Mouse (Mus musculus): Measurements from ENCODE around the gene Tbp.

Gene Tbp

DNA sequence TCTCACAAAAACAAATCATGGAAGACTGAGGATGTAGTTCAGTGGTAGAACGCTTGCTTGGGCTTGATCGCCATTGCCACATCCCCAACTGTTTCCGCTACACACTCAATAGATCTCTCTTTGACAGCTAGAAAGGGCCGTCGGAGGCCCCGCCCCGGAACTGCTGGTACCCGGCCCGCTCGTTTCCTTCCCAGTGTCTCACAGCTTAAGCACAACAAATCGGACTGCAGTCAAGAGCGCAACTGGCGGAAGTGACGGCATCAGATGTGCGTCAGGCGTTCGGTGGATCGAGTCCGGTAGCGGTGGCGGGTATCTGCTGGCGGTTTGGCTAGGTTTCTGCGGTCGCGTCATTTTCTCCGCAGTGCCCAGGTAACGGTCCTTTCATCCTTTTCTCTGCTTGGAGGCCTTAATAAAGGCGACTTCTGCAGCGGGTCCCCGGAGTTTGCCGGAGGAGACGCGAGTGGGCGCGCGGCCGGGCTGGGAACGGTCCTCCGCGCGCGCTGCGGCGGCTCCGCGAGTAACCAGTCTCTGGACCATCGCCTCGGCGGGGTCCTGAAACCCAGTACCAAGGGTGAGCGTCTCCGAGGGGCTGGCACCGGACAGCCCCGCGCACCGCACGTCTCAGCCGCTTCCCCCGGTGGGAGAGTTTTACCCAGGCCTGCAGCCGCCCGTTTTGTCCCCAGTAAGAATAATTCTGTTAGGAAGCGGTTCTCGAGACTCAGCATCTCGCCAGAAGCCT is at the start of gene Tbp, which contains the start of gene Psmb1:
Gene Tbp (plus strand): TSS at position 233 of the 739 bp plus-strand sequence.
Gene Psmb1 (minus strand): TSS at position 96 of the 739 bp plus-strand sequence.
- DNase-seq (ENCODE audit: low read depth, low spot score): peak; percentile 98

- DNase-seq (ENCODE audit: low read depth, low spot score): no peak
Measured at GRCm38 (mm10) chr17:15455203-15455602, 44.5 kb upstream of the Tbp start.

DNA sequence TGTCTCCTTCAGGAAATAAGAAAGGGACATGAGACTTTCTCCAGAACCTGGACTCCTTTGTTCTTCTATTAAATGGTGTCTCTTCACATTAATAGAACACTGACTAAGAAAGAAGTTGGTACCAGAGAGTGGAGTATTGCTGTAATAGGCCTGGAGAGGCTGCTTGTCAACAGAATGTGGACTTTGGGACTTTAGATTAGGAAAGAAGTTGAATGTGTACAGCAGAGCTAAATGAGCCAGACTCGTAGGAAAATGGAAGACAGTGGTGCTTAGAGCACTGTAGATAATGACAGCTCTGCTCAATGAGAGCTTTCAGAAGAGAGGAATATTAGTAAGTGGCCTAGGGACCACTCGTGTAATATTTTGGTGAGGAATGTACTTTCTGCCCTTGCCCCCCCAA is 43.1 kb upstream of the Tbp start:
- DNase-seq (ENCODE audit: low read depth, low spot score): no peak

DNA sequence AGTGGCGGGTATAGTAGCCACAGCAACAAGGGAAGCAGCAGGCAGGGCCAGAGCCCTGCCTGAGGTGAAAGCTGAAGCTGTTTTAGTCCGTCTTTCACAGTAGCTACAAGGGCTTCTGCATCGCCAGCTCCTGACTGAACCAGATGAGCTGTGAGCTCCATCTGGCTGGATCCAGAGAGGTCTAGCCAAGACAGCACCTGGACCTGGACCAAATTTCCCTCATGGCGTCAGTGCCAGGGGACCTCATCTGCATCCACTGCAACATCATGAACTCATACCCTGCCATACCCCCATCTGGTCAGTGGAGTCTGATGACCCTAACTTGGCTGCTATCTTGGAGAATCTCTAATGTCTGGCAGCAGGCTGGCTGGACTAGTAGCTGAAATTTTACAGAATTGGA is 39.9 kb upstream of the Tbp start:
- no peak for DNase-seq (ENCODE audit: low read depth, low spot score)

DNA sequence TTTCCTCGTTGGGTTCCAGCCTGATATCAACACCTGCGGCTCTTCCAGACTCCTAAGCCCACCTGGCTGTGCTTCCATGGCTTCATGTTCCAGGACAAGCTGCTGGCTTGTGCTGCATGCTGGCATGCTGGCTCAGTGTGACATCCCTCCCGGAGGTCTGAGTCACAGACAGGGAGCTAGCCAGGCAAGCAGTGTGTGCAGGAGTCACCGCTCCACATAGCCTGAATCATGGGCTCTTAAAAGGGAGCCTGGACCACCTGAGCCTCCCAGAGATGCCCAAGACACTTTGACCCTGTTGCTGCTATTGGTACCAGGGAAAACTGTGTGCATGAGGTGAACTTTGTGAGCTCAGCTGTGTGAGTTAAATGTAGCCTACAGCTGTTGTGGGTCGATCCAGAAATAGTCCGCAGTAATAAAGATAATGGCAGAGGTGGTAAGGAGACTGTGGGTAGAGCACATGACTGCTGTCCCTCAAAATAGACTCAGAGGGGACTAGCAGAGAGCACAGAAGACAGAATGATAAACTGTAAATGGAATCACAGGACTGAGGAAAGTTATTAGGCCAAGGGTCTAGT is 37.7 kb upstream of the Tbp start:
- DNase-seq (ENCODE audit: low read depth, low spot score): no peak

- peak; percentile 66 for DNase-seq (ENCODE audit: low read depth, low spot score)
Measured at GRCm38 (mm10) chr17:15467669-15468068, 32.0 kb upstream of the Tbp start.

DNA sequence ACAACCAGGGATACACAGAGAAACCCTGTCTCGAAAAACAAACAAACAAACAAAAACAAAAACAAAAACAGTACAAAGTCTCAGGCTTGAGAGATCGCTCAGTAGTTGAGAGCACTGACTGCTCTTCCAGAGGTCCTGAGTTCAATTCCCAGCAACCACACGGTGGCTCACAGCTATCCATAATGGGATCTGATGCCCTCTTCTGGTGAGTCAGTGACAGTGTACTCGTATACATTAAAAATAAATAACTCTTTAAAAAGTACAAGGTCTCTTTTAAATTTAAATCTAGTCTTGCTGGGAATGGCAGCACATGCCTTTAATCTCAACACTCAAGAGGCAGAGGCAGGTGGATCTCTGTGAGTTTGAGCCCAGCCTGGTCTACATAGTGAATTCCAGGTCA is 27.0 kb upstream of the Tbp start:
- no peak for DNase-seq (ENCODE audit: low read depth, low spot score)

GRCm38 (mm10) chr17:15490542-15490941 is 9.1 kb upstream of the Tbp start:
- no peak for DNase-seq (ENCODE audit: low read depth, low spot score)

GRCm38 (mm10) chr17:15497882-15498752 is 1.6 kb upstream of the Tbp start:
- DNase-seq (ENCODE audit: low read depth, low spot score): peak; percentile 93

- DNase-seq (ENCODE audit: low read depth, low spot score): peak; percentile 23
Measured at GRCm38 (mm10) chr17:15498753-15499113, 955 bp upstream of the Tbp start.

GRCm38 (mm10) chr17:15510694-15511093 is 11.0 kb downstream of the Tbp start:
- DNase-seq (ENCODE audit: low read depth, low spot score): no peak

- no peak for DNase-seq (ENCODE audit: low read depth, low spot score)
Measured at GRCm38 (mm10) chr17:15517776-15518175, 18.1 kb downstream of the Tbp start.

DNA sequence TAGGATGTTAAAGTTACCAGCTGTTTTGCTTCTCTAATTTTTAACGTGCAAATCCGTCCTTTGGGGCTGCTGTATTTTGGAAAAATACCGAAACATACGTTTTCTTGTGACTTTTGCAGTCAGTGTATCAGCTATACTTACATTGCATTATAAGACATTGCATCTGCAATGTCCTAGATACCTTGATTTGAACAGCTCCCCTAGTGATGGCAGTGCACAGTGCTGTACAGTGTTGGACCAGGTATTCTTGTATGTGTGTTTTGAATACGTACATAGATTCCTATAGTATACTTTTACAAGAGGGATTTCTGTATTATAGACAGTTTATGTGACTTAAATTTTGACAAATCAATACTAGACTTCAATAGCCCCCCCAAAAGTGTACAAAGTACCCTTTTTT is 18.5 kb downstream of the Tbp start:
- DNase-seq (ENCODE audit: low read depth, low spot score): no peak

GRCm38 (mm10) chr17:15518766-15519165 is 19.1 kb downstream of the Tbp start:
- DNase-seq (ENCODE audit: low read depth, low spot score): peak; percentile 33

- DNase-seq (ENCODE audit: low read depth, low spot score): no peak
Measured at GRCm38 (mm10) chr17:15526304-15526703, 26.6 kb downstream of the Tbp start.

DNA sequence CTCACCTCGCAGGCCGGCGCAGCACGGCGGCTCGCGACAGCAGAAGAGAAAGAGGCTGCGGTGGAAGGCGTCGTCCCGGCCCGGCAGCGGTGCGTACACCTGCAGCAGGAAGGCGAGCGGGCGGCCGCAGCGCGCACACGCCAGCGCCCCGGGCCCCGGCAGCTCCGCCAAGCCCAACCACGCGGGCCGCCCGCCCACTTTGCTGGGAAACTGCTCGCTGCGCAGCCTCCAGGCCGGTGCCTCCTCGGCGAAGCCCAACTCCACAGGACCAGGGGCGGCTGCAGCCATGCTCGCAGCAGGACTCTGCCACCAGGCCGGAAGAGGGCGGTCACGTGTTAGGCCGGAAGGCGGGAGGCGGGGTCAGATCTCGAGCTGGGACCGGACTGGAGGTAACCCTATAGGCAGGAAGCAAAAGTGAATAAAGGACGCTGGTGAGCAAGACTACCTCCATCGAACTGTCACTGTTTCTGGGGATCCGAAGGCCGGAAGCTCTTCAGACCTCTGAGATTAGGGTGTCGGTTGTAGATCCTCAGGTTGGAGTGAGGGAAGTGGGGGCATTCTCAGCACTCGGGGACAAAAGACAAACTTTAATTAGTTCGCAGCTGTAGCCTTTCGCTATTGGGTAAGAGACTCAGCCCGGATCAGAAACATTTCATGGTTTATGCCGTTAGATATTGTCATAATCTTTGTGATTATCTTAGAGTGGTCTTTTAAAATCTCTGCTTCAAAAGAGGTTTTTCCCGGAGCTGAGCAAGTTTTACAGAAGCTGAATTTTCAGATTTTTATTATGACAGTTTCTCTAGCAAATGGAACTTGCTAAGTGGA is 27.5 kb downstream of the Tbp start, which contains the start of gene Pdcd2:
Gene Pdcd2 (minus strand): TSS at position 316 of the 825 bp plus-strand sequence.
- DNase-seq (ENCODE audit: low read depth, low spot score): peak; percentile 94

DNA sequence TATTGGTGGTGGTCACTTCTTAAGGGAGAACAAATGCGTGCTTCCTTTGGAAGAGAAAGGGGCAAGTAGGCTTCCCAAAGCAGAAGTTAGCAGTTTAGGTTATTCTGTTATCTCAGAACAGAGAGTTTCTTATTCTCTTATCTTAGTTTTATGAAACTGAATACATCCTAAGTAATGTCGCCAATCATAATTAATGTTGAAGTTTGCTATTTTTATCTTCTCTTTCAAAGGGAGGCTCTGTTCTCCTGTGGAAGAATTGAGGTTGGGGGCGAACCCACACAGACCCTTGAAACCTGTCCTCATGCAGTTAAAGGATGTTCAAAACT is 28.1 kb downstream of the Tbp start:
- no peak for DNase-seq (ENCODE audit: low read depth, low spot score)

- DNase-seq (ENCODE audit: low read depth, low spot score): no peak
Measured at GRCm38 (mm10) chr17:15528887-15529286, 29.2 kb downstream of the Tbp start.

GRCm38 (mm10) chr17:15530141-15530540 is 30.5 kb downstream of the Tbp start:
- peak; percentile 52 for DNase-seq (ENCODE audit: low read depth, low spot score)

DNA sequence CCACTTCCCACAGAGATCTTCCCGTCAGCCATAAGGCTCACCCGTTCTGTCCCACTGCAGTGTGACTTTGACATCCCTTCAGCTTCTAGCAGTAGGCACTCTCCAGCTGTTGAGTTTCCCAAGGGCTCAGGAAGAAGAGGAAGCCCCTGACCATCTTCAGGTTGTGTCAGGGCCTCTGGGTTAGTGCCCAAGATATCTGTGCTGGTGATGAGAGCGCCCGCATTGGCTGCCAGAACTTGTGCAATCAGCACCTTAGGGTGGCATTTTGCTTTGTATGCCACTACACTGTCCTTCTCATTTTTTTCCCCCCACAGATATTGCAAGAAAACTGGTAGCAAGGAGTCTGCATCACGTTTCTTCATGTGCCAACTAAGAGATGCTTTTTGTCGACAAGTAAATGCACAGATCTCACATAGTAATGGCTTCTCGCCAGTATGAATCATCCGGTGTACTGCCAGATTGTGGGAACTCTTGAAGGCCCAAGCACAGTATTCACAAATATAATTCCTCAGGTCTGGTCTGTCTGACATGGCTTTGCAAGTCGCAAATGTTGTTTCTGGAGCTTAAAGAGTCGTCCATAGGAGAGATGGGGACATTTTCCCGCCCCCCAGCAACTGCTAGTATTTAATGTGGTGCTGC is 35.6 kb downstream of the Tbp start:
- no peak for DNase-seq (ENCODE audit: low read depth, low spot score)

- peak; percentile 15 for DNase-seq (ENCODE audit: low read depth, low spot score)
Measured at GRCm38 (mm10) chr17:15535943-15536342, 36.3 kb downstream of the Tbp start.

All from CD4-positive helper T cell, adult 2 months (primary cell).